Mouse (Mus musculus): ENCODE measurements around the gene Bhlha15. TPM values are rescaled to one million over a fixed set of nuclear protein-coding genes. Genes with fewer than 3 reads are reported as not detected.

The Bhlha15 gene
- polyA plus RNA-seq, 1 experiment from 2014 or later, result 0.48 TPM

DNA sequence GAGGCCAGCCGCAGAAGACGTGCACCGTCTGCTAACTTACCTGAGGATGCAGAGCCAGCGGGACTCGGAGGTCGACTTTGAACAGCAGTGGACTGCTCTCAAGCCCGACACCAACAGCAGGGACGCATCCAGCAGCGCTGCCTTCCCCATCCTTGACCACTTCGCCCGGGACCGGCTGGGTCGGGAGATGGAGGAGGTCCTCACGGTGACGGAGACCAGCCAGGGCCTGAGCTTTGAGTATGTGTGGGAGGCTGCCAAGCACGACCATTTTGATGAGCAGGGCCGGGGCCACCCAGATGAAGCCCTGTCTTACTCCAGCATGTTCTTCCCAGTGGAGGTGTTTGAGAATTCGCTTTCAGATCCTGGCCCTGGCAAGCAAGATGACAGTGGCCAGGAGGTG lies 16.4 kb upstream of the Bhlha15 start:
- Histone ChIP-seq H3K27ac (no peak overlapping the region), H3K9me3 (replicated peaks) (no peaks in the 10 kb centered on the region), H3K27me3 (no peaks in the 10 kb centered on the region), H3K36me3 (peaks cover 69% of the 10 kb centered on the region), H3K9ac (no peak overlapping the region), H3K4me1 (0 out of 2 replicates have a peak, but pooled peaks cover 4% of the 10 kb centered on the region), H3K4me3 (replicated peaks) (no peak overlapping the region), H3K4me2 (no peak overlapping the region)
- WGBS, result 91% methylated on average over 18 of the region's 18 CpGs
- ATAC-seq (replicated peaks; ENCODE audit: low FRiP score), result no peak

DNA sequence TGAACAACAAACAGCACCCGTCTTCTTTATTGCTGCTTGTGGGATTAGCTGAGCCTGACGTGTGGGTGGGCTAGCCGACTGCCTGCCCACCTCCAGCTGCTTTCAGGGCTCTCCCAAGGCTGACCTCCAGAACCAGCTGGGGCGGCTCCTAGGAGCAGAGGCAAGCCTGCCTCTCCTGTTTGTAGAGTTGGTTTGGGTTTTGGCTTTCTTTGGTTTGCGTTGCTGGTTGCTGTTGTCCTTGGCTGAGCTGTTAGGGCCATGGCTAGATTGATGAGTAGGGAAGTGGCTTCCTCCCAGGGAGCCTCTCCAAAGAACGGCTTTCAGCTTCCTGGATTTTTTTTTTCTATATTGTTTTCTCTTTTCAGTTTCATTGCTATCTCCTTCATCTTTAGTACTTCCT lies 11.9 kb upstream of the Bhlha15 start:
- peaks cover 7% of the 10 kb centered on the region; the same call in 1 of the 2 replicates for H3K4me1 ChIP-seq
- no peaks in the 10 kb centered on the region for H3K27me3 ChIP-seq
- no peaks in the 10 kb centered on the region for H3K9me3 ChIP-seq (replicated peaks)
- no peak overlapping the region for H3K4me2 ChIP-seq
- no peak overlapping the region for H3K27ac ChIP-seq
- H3K4me3 ChIP-seq (replicated peaks), result no peak overlapping the region
- no peak overlapping the region for H3K9ac ChIP-seq
- 38% methylated on average over 6 of the region's 6 CpGs for WGBS
- peaks cover 57% of the 10 kb centered on the region for H3K36me3 ChIP-seq
- ATAC-seq (replicated peaks; ENCODE audit: low FRiP score), result no peak

DNA sequence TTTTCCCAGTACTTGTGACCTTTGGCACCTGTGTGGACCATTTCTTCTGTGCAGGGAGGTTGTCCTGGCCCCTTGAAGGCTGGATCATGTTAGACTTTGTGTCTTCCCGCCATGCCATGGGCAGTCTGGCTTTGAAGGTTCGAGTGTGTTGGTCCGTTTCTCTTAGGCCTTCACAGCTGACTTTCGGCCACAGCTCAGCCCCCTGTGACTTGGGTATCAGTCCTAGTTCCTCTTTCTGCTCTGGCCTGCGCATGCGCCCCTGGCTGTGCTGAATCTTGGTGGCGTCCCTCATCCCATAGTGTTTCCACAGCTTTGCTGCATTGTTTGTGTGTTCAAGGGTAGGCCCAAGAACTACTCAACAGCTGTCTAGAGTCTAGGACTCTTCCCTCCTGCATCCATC lies 8.8 kb upstream of the Bhlha15 start:
- H3K9me3 ChIP-seq (replicated peaks), result no peaks in the 10 kb centered on the region
- no peak for ATAC-seq (replicated peaks; ENCODE audit: low FRiP score)
- H3K27ac ChIP-seq, result no peak overlapping the region
- peaks cover 42% of the 10 kb centered on the region for H3K36me3 ChIP-seq
- H3K4me1 ChIP-seq, result peaks cover 22% of the 10 kb centered on the region
- H3K9ac ChIP-seq, result no peak overlapping the region
- no peaks in the 10 kb centered on the region for H3K27me3 ChIP-seq
- H3K4me2 ChIP-seq, result no peak overlapping the region
- WGBS, result 95% methylated on average over 7 of the region's 7 CpGs
- H3K4me3 ChIP-seq (replicated peaks), result no peak overlapping the region

DNA sequence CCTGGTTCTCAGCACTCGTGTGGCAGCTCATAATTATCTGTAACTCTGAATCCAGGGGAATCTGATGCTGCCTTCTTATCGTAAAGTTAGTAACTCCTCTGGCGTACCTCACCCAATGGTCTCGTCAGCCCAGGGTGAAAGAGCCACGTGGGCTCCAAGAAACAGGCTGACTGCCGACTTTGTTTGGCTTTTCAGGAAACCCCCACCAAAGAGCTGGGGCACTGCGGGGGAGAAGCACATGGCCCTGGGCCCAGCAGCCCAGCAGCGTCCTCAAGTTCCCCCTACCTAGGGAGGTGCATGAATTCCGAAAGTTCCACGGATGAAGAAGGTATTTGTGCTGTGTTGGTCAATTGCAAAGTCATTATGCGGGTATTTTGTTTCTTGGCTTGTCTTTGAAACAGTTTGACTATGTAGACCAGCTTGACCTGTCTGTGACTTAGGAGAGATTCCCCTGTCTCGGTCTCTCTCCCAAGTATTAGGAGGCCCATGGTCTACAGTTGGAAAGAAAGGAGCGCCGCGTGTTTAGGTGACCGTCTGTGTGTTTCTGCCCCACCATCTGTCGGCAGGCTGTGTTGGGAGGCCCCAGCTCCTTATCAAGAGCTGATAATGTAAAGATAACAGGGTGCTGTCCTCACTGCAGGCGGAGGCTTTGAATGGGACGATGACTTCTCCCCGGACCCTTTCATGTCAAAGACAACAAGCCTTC lies 7.4 kb upstream of the Bhlha15 start:
- Histone ChIP-seq H3K4me3 (replicated peaks) (no peak overlapping the region), H3K4me2 (no peak overlapping the region), H3K9me3 (replicated peaks) (no peaks in the 10 kb centered on the region), H3K36me3 (peaks cover 37% of the 10 kb centered on the region), H3K9ac (no peak overlapping the region), H3K4me1 (peaks cover 22% of the 10 kb centered on the region), H3K27ac (no peak overlapping the region), H3K27me3 (no peaks in the 10 kb centered on the region)
- no peak for ATAC-seq (replicated peaks; ENCODE audit: low FRiP score)
- 74% methylated on average over 20 of the region's 20 CpGs for WGBS

DNA sequence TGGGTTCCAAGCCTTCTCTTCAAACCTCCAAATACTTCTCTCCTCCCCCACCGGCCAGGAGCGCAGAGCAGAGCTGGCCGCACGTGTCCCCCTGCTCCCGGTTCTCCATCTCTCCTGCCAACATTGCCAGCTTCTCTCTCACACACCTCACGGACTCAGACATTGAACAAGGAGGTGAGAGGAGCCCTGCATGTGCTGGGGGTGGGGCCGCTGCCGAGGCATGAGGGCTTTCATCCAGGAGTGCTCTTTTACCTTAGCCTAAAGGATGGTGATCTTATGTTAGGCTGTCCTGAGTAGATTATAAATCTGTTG lies 6.9 kb upstream of the Bhlha15 start:
- H3K4me1 ChIP-seq, result peaks cover 18% of the 10 kb centered on the region
- H3K9me3 ChIP-seq (replicated peaks), result no peaks in the 10 kb centered on the region
- H3K27me3 ChIP-seq, result no peaks in the 10 kb centered on the region
- H3K9ac ChIP-seq, result no peak overlapping the region
- no peak overlapping the region for H3K4me2 ChIP-seq
- H3K4me3 ChIP-seq (replicated peaks), result no peak overlapping the region
- no peak overlapping the region for H3K27ac ChIP-seq
- 77% methylated on average over 8 of the region's 8 CpGs for WGBS
- no peak for ATAC-seq (replicated peaks; ENCODE audit: low FRiP score)
- peaks cover 38% of the 10 kb centered on the region for H3K36me3 ChIP-seq

DNA sequence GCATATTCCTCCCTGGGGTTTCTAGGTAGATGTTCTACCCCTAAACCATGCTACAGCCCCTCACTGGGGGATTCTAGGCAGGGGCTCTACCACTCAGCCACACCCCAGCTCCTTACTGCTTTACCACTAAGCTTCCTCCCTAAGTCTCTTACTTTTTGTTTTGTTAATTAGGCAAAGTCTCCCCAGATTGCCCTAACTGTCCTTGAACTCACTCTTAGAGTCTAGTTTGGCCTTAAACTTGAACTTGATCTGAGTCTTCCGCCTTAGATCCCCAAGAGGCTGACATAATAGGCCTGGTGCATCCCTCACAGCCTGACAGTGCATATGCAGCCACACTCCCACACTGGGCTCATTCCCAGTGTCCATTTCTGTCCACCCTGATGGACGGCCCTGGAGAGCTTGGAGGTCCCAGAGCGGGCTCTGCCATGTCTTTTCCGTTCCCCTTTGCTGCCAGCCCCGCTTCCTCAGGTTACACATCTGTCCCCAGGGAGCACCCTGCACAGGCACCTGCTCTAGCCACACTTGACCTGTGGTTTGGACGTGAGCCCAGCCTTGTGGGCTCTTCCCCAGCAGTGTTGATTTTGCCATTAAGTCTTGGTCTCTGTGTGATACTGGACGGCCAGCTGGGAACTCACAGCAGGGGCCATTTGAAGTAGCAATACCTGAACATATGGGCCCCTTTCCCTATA lies 6.3 kb upstream of the Bhlha15 start:
- peak; percentile 30; the same call in 1 of the 2 replicates for ATAC-seq (replicated peaks; ENCODE audit: low FRiP score)
- 41% methylated on average over 7 of the region's 7 CpGs for WGBS
- H3K9ac ChIP-seq, result no peak overlapping the region

DNA sequence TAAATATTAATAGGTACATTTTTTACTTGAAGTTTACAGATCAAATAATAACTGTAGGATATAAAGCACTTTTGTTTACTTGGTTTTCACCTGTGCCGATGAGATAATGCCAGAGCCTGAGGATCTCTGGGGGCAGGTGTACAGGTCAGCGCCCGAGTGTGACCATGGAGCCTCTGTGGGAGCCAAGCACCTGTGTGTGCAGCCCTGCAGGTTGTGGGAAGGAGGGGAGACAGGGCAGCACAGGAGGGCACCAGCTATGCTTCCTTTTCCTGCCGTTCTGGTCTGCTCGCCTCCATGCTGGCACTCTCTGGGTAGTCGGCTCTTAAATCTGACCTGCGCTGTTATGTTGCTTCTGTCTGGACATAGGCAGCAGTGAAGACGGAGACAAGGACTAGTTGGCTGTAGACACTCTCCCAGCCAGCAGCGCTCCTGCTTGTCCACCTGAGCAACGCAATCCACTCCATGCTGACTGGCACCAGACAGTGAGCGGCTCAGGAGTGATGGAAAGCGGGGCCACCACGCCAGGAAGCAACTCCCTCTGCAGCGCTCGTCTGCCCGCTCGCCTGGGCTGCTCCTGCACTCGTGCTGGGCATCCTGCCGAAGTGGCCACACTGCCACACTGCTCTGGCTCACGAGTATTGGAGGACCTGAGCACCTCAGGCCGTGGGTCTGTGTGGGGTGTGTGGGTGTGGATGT lies 5.6 kb upstream of the Bhlha15 start:
- peak; percentile 44 for ATAC-seq (replicated peaks; ENCODE audit: low FRiP score)

More for the DNA sequence above, 6.3 kb upstream of the Bhlha15 start:
- peaks cover 41% of the 10 kb centered on the region for H3K36me3 ChIP-seq
- H3K4me2 ChIP-seq, result no peak overlapping the region
- peaks cover 18% of the 10 kb centered on the region for H3K4me1 ChIP-seq
- H3K27me3 ChIP-seq, result no peaks in the 10 kb centered on the region
- H3K9me3 ChIP-seq (replicated peaks), result no peaks in the 10 kb centered on the region
- H3K27ac ChIP-seq, result peak overlapping the region; percentile 52; the same call in 1 of the 2 replicates
- H3K4me3 ChIP-seq (replicated peaks), result no peak overlapping the region

DNA sequence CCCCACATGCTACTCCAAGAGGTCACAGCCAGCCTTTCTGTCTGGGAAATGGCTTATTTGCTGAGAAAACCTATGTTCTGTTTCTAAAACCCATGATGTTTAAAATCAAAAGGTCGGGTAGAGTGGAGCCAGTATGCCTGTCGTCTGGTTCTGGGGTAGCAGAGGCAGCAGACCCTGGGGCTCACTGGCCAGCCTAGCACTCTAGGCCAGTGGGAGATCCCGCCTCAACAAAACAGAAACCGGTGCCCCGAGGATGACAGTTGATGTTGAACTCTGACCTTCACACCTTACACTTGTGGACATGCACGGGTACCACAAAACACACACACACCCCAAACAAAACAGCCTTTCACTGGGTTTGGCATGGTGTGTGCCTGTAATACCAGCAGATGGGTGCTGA lies 1.7 kb upstream of the Bhlha15 start:
- Histone ChIP-seq H3K4me3 (replicated peaks) (no peak overlapping the region), H3K4me2 (no peak overlapping the region), H3K9me3 (replicated peaks) (no peaks in the 10 kb centered on the region), H3K4me1 (peaks cover 34% of the 10 kb centered on the region), H3K36me3 (peaks cover 22% of the 10 kb centered on the region), H3K27ac (no peak overlapping the region), H3K9ac (no peak overlapping the region), H3K27me3 (0 out of 2 replicates have a peak, but pooled peaks cover 2% of the 10 kb centered on the region)
- WGBS, result 74% methylated on average over 6 of the region's 6 CpGs
- no peak for ATAC-seq (replicated peaks; ENCODE audit: low FRiP score)

More for the DNA sequence above, 5.6 kb upstream of the Bhlha15 start:
- Histone ChIP-seq H3K27ac (peak overlapping the region; percentile 52), H3K36me3 (peaks cover 33% of the 10 kb centered on the region), H3K9me3 (replicated peaks) (no peaks in the 10 kb centered on the region), H3K4me3 (replicated peaks) (no peak overlapping the region), H3K27me3 (no peaks in the 10 kb centered on the region), H3K4me2 (no peak overlapping the region), H3K4me1 (peaks cover 19% of the 10 kb centered on the region), H3K9ac (no peak overlapping the region)
- WGBS, result 84% methylated on average over 21 of the region's 21 CpGs

DNA sequence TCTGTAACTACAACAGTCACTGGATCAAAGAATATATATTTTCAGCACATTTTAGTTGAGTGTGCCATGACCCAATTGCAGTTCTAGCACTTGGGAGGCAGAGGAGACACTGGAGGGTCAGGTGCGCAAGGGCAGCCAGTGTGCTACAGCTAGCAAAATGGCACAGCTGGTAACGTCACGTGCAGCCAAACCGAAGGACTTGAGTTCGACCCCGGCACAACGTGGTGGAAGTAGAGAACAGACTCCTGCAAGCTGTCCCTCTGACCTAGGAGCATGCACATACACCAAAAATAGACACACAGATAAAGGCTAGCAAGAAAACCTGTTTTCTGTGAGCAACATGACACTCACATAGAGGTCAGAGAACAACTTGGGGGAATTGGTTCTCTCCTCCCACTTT lies 759 bp upstream of the Bhlha15 start:
- ATAC-seq (replicated peaks; ENCODE audit: low FRiP score), result no peak
- Histone ChIP-seq H3K4me3 (replicated peaks) (no peak overlapping the region), H3K4me1 (peaks cover 25% of the 10 kb centered on the region), H3K9ac (no peak overlapping the region), H3K4me2 (peak overlapping the region; percentile 60; the same call in 1 of the 2 replicates), H3K27ac (no peak overlapping the region), H3K36me3 (peaks cover 21% of the 10 kb centered on the region), H3K27me3 (0 out of 2 replicates have a peak, but pooled peaks cover 2% of the 10 kb centered on the region), H3K9me3 (replicated peaks) (no peaks in the 10 kb centered on the region)
- WGBS, result 76% methylated on average over 7 of the region's 7 CpGs

DNA sequence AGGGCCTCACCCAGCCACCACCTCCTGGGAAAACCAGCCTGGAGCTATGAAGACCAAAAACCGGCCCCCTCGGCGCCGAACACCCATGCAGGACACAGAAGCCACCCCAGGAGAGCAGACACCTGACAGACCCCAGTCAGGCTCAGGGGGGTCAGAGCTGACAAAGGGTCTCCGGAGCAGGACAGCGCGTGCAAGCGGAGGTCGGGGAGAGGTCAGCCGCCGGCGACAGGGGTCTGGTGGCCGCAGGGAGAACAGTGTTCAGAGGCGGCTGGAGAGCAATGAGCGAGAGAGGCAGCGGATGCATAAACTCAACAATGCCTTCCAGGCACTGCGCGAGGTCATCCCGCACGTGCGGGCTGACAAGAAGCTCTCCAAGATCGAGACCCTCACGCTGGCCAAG lies 940 bp downstream of the Bhlha15 start:
- Histone ChIP-seq H3K27me3 (0 out of 2 replicates have a peak, but pooled peaks cover 2% of the 10 kb centered on the region), H3K9ac (no peak overlapping the region), H3K36me3 (peaks cover 9% of the 10 kb centered on the region), H3K9me3 (replicated peaks) (no peaks in the 10 kb centered on the region), H3K27ac (no peak overlapping the region), H3K4me2 (no peak overlapping the region), H3K4me3 (replicated peaks) (no peak overlapping the region), H3K4me1 (peaks cover 19% of the 10 kb centered on the region)
- WGBS, result 48% methylated on average over 23 of the region's 23 CpGs
- ATAC-seq (replicated peaks; ENCODE audit: low FRiP score), result no peak

DNA sequence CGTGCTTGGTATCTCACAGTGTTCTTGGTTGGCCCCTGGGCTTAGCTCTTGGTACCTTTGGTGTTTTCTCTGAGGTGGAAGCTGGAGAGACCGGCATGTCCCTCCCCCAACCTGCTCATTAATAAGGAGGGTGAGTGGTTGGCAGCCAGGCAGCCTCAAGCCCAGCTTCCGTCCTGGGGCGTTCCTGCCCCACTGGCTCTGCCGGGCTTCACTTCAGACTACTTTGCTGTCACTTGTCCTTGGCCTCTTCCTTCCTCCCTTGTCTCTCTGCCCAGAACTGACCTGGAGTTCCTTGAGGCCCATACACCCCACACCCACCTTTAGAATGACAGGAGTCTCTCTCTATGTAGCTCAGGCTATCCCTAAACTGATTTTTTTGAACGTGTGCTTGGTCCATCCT lies 2.6 kb downstream of the Bhlha15 start:
- H3K9ac ChIP-seq, result no peak overlapping the region
- H3K27ac ChIP-seq, result no peak overlapping the region
- no peak overlapping the region for H3K4me3 ChIP-seq (replicated peaks)
- H3K9me3 ChIP-seq (replicated peaks), result no peaks in the 10 kb centered on the region
- 0 out of 2 replicates have a peak, but pooled peaks cover 2% of the 10 kb centered on the region for H3K27me3 ChIP-seq
- no peak overlapping the region for H3K4me2 ChIP-seq
- WGBS, result 78% methylated on average over 6 of the region's 6 CpGs
- ATAC-seq (replicated peaks; ENCODE audit: low FRiP score), result no peak
- H3K4me1 ChIP-seq, result peaks cover 19% of the 10 kb centered on the region
- H3K36me3 ChIP-seq, result 0 out of 2 replicates have a peak, but pooled peaks cover 4% of the 10 kb centered on the region

DNA sequence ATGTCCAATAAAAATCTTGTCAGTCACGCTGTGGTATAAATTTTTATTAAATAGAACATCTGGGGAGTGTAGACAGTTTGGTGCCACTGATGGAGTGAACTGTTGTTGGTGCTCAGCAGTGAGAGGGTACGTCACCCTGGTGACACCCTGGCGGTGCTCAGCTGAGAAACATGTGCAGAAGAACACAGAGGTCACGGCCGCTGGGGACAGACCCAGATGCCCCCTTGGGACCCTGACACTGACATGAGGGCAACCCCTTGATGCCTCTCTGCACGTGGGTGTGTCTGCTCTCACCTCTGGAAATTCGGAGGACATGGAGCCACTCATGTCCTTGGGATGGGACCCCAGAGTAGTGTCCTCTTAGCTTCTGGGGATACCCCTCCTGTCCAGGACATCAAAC lies 4.3 kb downstream of the Bhlha15 start:
- Histone ChIP-seq H3K4me3 (replicated peaks) (no peak overlapping the region), H3K9ac (no peak overlapping the region), H3K27ac (no peak overlapping the region), H3K36me3 (0 out of 2 replicates have a peak, but pooled peaks cover 7% of the 10 kb centered on the region), H3K27me3 (0 out of 2 replicates have a peak, but pooled peaks cover 2% of the 10 kb centered on the region), H3K9me3 (replicated peaks) (no peaks in the 10 kb centered on the region), H3K4me2 (no peak overlapping the region), H3K4me1 (peaks cover 19% of the 10 kb centered on the region)
- 78% methylated on average over 7 of the region's 7 CpGs for WGBS
- no peak for ATAC-seq (replicated peaks; ENCODE audit: low FRiP score)

Measured in kidney, embryonic 15.5 days (tissue).